Mouse (Mus musculus) cerebellum, postnatal 10 days (tissue): ENCODE measurements around the gene Gm20388.

Experiments used
- DNase-seq, 2 experiments: peaks; one replicate each; pipeline ENCODE4 v3.0.0; 2021; ENCODE audit warnings: mixed read lengths in 2 of 2

Gm20388 gene

GRCm38 (mm10) chr8:122342806-122343209, 2432.2 kb downstream of the Gm20388 start:
- peak in 1 of 2 experiments; percentile 42 for DNase-seq

GRCm38 (mm10) chr8:122343341-122343740, 2432.7 kb downstream of the Gm20388 start:
- DNase-seq = peak in 1 of 2 experiments; percentile 46

- peak in 1 of 2 experiments; percentile 60 for DNase-seq
Measured at GRCm38 (mm10) chr8:122343758-122344157, 2433.1 kb downstream of the Gm20388 start.

GRCm38 (mm10) chr8:122344219-122344618, 2433.6 kb downstream of the Gm20388 start:
- no peak for DNase-seq

- DNase-seq = peak in 1 of 2 experiments; percentile 22
Measured at GRCm38 (mm10) chr8:122345181-122346095, 2434.8 kb downstream of the Gm20388 start.

DNA sequence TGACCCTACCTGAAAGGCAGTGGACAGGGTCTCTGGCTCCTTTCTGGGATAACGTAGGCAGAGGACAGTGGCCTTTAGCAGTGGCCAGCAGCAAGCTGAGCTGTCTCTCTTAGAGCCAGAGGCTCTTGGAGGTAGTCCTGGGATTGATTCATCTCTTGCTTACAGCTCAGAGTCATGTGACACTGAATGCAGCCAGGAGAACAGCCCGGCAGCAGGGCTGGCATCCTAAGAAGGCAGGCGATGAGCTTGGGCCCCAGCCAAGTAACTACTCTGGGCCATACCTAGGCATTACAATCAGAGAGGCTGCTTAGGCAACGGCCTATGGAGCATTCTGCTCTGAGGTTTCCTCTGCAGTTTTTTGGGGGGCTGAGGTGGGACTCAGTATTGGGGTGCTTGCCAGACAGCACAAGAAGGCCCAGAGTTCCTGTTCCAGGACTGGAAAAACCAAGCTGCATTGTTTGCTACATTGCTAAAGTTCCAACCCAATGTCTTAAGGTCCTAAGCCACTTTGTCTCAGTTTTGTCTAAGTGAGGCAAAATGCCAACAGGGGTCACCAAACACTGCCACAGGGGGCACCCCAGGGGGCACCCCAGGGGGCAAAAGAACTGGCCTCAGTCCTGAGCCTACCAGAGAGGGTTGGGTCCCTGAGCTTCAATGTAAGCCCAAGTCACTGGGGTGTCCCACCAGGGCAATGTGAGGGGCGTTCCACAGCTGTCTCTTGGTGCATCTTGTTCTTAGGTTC, 2437.3 kb downstream of the Gm20388 start:
- DNase-seq = peak; percentile 97 to 98

- no peak for DNase-seq
Measured at GRCm38 (mm10) chr8:122349357-122350297, 2439.0 kb downstream of the Gm20388 start.

- DNase-seq = no peak
Measured at GRCm38 (mm10) chr8:122350309-122351089, 2439.9 kb downstream of the Gm20388 start.

DNA sequence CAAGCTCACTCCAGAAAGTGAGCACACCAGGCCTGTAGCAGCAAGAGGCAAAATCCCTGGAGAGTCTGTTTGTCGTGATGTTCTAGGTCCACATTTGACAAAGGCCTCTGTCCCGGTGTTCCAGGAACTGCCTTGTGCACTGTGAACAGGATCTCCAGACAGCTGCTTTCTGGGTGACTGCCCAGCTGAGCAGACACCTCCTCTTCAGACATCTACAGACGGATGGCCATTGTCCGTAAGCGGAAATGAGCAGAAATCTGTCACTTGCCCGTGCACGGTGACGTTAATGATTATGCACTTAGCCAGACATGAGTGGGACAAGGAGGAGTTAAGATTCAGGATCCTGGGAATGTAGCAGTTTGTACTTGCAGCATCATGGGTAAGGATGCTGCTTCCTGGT, 2443.5 kb downstream of the Gm20388 start:
- DNase-seq = no peak

GRCm38 (mm10) chr8:122355642-122356606, 2445.3 kb downstream of the Gm20388 start:
- DNase-seq = no peak

- peak; percentile 57 to 69 for DNase-seq
Measured at GRCm38 (mm10) chr8:122357202-122357601, 2446.6 kb downstream of the Gm20388 start.

DNA sequence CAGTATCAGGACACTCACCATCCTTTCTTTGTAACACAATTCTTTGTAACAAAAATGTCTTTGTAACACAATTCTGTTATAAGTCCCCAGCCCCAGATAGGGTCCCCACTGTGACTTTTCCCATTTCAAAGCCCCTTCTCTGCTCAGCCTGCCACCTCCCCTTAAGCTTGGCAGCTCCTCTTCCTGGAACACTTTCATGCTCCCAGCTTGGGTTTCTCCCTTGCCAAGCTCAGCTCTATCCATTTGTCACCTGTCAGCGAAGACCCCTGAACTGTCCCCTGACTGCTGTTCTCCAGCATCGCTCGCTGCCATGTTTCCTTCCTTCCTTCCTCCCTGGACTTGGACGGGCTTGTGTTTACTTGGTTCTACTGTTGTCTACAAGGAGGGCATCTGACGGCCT, 2447.0 kb downstream of the Gm20388 start:
- peak; percentile 70 to 79 for DNase-seq

DNA sequence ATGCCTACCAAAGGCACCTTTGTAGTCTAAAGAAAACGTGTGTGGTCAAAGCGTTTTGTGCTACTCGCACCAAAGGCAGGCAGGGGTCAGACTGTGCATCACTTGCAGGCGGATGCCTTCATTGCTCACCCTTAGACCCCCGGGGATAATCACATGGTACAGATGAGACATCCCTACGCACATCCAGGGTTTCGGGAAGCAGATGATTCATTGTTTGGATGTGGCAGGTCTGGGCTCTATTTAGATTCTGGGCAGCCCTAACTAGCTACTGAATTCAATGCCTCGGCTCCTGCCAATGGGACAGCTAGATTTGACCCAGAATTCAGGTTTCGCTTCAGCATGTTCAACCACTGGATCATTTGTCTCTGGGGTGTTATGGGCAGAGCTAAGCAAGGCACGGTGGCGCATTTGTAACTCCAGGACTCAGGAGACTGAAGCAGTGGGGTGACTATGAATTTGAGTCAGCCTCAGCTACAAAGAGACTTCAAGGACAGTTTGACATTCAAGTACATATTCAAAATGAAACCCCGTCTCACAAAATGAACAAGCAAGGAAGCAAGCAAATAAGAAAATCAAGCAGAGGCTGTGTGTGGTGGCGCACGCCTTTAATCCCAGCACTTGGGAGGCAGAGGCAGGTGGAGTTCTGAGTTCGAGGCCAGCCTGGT, 2448.6 kb downstream of the Gm20388 start:
- no peak for DNase-seq

DNA sequence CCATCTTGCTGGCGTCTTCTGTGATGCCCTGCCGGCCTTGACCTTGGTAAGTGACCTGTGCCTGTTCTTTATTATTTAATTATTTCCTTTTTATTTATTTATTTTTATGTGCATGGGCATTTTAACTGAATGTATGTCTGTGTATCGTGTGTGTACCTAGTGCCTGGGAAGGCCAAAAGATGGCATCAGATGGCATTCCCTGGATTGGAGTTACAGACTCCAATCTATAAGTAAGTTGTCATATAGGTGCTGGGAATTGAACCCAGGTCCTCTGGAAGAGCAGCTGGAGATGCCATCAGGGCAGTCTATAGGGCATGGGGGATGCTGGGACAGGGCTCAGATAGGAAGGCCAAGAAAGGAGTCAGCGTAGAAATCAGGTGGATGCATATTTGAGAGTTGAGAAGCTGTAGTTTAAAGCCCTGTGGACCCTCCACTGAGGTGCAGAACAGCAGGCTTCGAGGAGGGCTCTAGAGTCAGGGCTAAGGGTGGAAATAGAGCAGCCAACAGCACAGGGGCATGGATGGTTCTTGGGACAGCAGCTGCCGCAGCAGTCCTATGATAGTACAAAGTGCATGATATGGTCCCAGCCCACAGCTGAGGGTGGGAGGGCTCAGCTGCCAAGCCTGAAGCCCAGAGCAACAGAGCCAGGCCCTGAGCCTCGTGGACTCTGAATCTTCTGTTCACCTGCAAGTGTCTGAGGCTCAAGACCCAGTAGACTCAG, 2450.2 kb downstream of the Gm20388 start, which contains the start of gene Trhr2:
Trhr2 (minus strand) TSS at position 51 of the 721 bp plus-strand sequence.
- no peak for DNase-seq

DNA sequence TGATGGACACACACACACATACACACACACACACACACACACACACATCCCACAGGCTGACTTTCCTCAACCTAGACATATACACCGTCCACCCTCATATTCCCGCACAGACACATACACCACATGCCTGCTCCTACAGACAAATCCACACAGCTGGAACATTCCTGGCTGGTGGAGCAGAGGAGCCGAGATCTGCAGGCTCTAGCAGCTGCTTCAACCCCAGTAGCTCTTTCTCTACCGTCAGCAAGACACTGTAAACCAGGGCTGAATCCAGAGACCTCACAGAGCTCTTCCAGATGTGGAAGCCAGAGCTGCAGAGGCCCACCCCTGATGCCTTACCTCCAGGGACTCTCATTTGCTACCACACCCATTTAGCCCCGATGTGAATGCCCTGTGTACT, 2451.6 kb downstream of the Gm20388 start:
- no peak for DNase-seq

GRCm38 (mm10) chr8:122362967-122363366, 2452.3 kb downstream of the Gm20388 start:
- no peak for DNase-seq

DNA sequence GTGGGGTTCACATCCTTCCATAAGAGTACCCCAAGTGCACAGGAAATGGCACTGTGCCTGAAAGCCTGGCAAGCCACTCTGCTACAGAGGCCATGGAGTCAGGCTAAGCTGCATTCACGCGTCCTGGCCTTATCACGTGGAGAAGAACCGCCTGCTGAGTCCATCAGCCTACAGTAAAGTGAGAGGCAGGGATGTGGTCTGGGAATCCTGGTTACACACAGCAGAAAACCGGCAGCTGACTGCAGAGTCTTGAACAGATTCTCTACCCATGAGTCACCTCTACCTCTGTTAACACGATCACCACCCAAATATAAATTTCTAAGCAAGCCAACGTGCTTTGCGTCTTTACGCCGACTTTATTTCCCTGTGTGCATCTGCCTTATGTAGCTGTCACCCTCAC, 2457.9 kb downstream of the Gm20388 start:
- DNase-seq = no peak

DNA sequence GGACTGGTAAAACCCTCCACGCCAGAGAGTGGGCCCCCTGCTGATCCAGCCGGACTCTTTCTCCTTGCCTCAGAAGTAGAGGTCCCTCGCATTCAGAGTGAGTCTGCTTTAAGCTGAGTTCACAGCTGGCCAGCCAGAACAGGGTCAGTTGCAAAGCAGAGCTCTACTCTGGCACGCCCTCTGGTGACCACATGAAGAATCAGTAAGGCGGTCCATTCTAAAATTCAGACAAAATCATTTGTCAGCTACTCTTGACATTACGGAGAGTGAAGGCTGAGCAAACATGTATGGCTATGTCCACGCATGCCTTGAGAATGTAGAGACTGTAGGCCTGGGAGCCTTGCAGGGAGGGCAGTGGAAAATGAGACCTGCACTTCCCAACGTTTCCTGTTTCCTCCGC, 2459.0 kb downstream of the Gm20388 start:
- DNase-seq = peak; percentile 84 to 87

DNA sequence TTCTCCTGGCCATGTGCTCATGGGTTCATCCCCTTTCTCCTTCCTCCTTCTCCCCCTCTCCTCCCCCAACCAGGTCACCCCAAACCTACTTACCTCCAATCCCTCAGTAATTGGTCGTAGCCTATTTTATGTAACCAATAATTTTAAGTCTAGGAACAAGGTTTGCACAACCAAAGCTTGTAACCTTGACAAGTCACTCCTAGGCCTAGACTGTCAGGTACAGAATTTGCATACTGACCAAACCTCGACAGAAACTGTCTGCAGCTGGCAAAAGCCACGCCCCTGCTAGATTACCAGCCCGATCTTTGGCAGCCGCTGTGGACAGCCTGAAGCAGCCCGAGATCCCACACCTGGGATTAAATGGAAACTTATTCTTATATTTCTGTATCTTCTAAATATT, 2461.1 kb downstream of the Gm20388 start:
- no peak for DNase-seq
